Mouse (Mus musculus) megakaryocyte, embryonic 14.5 days (primary cell): ENCODE data around the gene Sae1.

ENCODE experiments used
- FLI1 ChIP-seq: IDR thresholded peaks from 2 replicates; pipeline ENCODE4 v1.6.1; 2012; ENCODE audit warnings: low read length, inconsistent platforms, mixed read lengths
- GATA1 ChIP-seq: IDR thresholded peaks from 3 replicates; pipeline ENCODE4 v1.6.1; 2012; ENCODE audit warnings: mixed read lengths, low read length, inconsistent platforms, borderline replicate concordance

- TF ChIP-seq GATA1 (no peak), FLI1 (no peak)
Observed at GRCm38 (mm10) chr7:16404315-16405072, 16.9 kb upstream of the Sae1 start.
